8 mouse cellular contexts compared by ENCODE assay signal in the genomic region with DNA sequence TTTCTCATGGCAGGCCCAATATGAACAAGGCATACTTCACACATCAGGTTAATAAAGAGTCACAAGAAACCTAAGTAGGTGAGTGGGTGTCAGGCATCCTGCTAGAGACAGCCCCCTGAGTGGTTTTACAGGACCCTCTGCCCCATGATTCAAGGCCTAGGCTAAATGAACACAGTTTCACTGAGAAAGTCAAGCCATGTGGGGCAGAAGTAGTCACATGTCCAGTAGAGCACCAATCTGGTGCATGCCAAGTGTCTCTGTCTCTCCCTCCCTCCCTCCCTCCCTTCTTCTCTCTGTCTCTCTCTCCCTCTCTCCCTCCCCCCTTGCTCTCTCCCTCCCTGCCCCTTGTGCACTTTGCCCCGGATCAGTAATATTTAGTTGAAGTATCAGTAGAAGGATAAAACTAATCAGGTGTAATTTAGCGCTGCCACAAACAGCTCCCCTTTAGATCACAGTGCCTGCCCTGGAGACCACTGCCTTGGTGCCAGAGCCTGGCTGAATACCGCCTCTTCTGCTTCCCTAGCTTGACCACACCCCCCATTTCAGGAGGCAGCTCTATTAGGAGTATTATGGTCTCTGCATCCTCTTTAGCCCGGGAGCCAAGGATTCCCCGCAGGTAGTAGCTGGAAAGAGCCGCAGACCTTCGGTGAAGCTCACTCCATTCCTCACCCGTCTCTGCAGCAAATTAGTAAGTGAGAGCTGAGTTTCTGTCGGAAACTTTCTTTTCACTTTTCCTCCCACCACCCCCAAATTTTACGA. TPM values are rescaled to one million over a fixed set of nuclear protein-coding genes. Genes with fewer than 3 reads are reported as not detected.
DNase-seq lines count a peak whose midpoint lies in the region; ATAC-seq lines count a peak whose summit lies in the region.

Gene Ets1, plus strand, starts transcription at position 595 of the 759 bp plus-strand sequence.

- ATAC-seq in forebrain, embryonic 15.5 days (replicated peaks): no peak
- no peak for ATAC-seq in hindbrain, embryonic 12.5 days (ENCODE audit: low FRiP score)
- ATAC-seq in limb, embryonic 11.5 days (ENCODE audit: insufficient number of reproducible peaks, low FRiP score, low TSS enrichment, low read depth): peak; percentile 51; the same call in 1 of the 2 replicates
- ATAC-seq in midbrain, embryonic 16.5 days: no peak

- H3K27me3 ChIP-seq in forebrain, embryonic 15.5 days: peaks cover 21% of the 10 kb centered on the region; the same call in 1 of the 2 replicates
- peaks cover 34% of the 10 kb centered on the region for H3K27me3 ChIP-seq in hindbrain, embryonic 12.5 days
- no peaks in the 10 kb centered on the region for H3K27me3 ChIP-seq in limb, embryonic 11.5 days (ENCODE audit: control insufficient read depth, insufficient read depth, low read length)
- peaks cover 12% of the 10 kb centered on the region for H3K27me3 ChIP-seq in midbrain, embryonic 16.5 days (ENCODE audit: control insufficient read depth, insufficient read depth, low read depth, low read length)

- H3K9me3 ChIP-seq in forebrain, embryonic 15.5 days: no peaks in the 10 kb centered on the region
- no peaks in the 10 kb centered on the region for H3K9me3 ChIP-seq in hindbrain, embryonic 12.5 days (replicated peaks)
- H3K9me3 ChIP-seq in limb, embryonic 11.5 days (ENCODE audit: control insufficient read depth, low read length): no peaks in the 10 kb centered on the region
- no peaks in the 10 kb centered on the region for H3K9me3 ChIP-seq in midbrain, embryonic 16.5 days (replicated peaks; ENCODE audit: control insufficient read depth, low read length, poor library complexity, severe bottlenecking)

- H3K27ac ChIP-seq in forebrain, embryonic 15.5 days (replicated peaks): no peak within 1 kb of the TSS
- no peak within 1 kb of the TSS for H3K27ac ChIP-seq in hindbrain, embryonic 12.5 days
- no peak within 1 kb of the TSS for H3K27ac ChIP-seq in limb, embryonic 11.5 days (replicated peaks; ENCODE audit: low read depth, low read length)
- H3K27ac ChIP-seq in midbrain, embryonic 16.5 days (ENCODE audit: low read length): no peak within 1 kb of the TSS

- no peak for DNase-seq in gastrocnemius, postnatal 10 days
- no peak for DNase-seq in gastrocnemius, adult 8-10 months (ENCODE audit: low spot score in 2 of 2)
- DNase-seq in adrenal gland, adult 2 months: no peak
- DNase-seq in limb, embryonic 11.5 days (ENCODE audit: low spot score): peak; percentile 57
- no peak for DNase-seq in spleen, postnatal 4 days (ENCODE audit: low spot score in 2 of 2)

- H3K36me3 ChIP-seq in forebrain, embryonic 15.5 days: no peaks in the 10 kb centered on the region
- H3K36me3 ChIP-seq in hindbrain, embryonic 12.5 days: no peaks in the 10 kb centered on the region
- H3K36me3 ChIP-seq in limb, embryonic 11.5 days (ENCODE audit: control insufficient read depth, insufficient read depth, low read length): no peaks in the 10 kb centered on the region
- H3K36me3 ChIP-seq in midbrain, embryonic 16.5 days (ENCODE audit: control insufficient read depth, insufficient read depth, low read length): no peaks in the 10 kb centered on the region

- H3K4me1 ChIP-seq in forebrain, embryonic 15.5 days: 0 out of 2 replicates have a peak, but pooled peaks cover 3% of the 10 kb centered on the region
- H3K4me1 ChIP-seq in hindbrain, embryonic 12.5 days: peaks cover 7% of the 10 kb centered on the region; the same call in 1 of the 2 replicates
- H3K4me1 ChIP-seq in limb, embryonic 11.5 days (ENCODE audit: control insufficient read depth, insufficient read depth, low read length): 0 out of 2 replicates have a peak, but pooled peaks cover 4% of the 10 kb centered on the region
- peaks cover 4% of the 10 kb centered on the region for H3K4me1 ChIP-seq in midbrain, embryonic 16.5 days (ENCODE audit: control insufficient read depth, insufficient read depth, low read length)

- 1% methylated on average over 10 of the region's 10 CpGs for WGBS in forebrain, embryonic 15.5 days
- 2% methylated on average over 10 of the region's 10 CpGs for WGBS in hindbrain, embryonic 12.5 days
- under 1% methylated on average over 10 of the region's 10 CpGs for WGBS in limb, embryonic 11.5 days
- 2% methylated on average over 10 of the region's 10 CpGs for WGBS in midbrain, embryonic 16.5 days

- no peak within 1 kb of the TSS for H3K4me2 ChIP-seq in forebrain, embryonic 15.5 days (replicated peaks)
- H3K4me2 ChIP-seq in hindbrain, embryonic 12.5 days (replicated peaks): peak within 1 kb of the TSS; percentile 36
- peak within 1 kb of the TSS; percentile 44 for H3K4me2 ChIP-seq in limb, embryonic 11.5 days (ENCODE audit: low read depth, severe bottlenecking)
- H3K4me2 ChIP-seq in midbrain, embryonic 16.5 days (ENCODE audit: low read length): peak within 1 kb of the TSS; percentile 31; the same call in 1 of the 2 replicates

- no peak within 1 kb of the TSS for H3K4me3 ChIP-seq in forebrain, embryonic 15.5 days
- H3K4me3 ChIP-seq in hindbrain, embryonic 12.5 days: no peak within 1 kb of the TSS
- H3K4me3 ChIP-seq in limb, embryonic 11.5 days (ENCODE audit: low read depth, low read length): peak within 1 kb of the TSS; percentile 17; the same call in 1 of the 2 replicates
- no peak within 1 kb of the TSS; the same call in 1 of the 2 replicates for H3K4me3 ChIP-seq in midbrain, embryonic 16.5 days (ENCODE audit: low read depth, low read length)

- H3K9ac ChIP-seq in forebrain, embryonic 15.5 days (replicated peaks): no peak within 1 kb of the TSS
- H3K9ac ChIP-seq in hindbrain, embryonic 12.5 days: no peak within 1 kb of the TSS
- H3K9ac ChIP-seq in limb, embryonic 11.5 days (ENCODE audit: low read length): no peak within 1 kb of the TSS
- H3K9ac ChIP-seq in midbrain, embryonic 16.5 days (ENCODE audit: low read depth, low read length): no peak within 1 kb of the TSS

RNA-seq across cellular contexts. Expression of gene Ets1, which starts in this region (rescaled TPM):
- total RNA-seq in gastrocnemius, postnatal 10 days (2021): 10 to 100 TPM; 36.6 to 47.7 TPM
- 10 to 100 TPM in 1 of 4 experiments, 1 to 10 TPM in 3; 7.8 to 12.6 (median 9.5) TPM for total RNA-seq in gastrocnemius, adult 8-10 months (2022)
- 10 to 100 TPM; 20.8 to 39.6 TPM for total RNA-seq in adrenal gland, adult 2 months (2021)
- polyA plus RNA-seq in adrenal gland, adult 2 months (2012; rRNA removed): 10.7 and 12.8 TPM in 2 replicates
- polyA plus RNA-seq in forebrain, embryonic 15.5 days (2015; fragmentation: Nextera tagmentation; extraction: Ambion mirVana): 18.9 and 20.3 TPM in 2 replicates
- polyA plus RNA-seq in hindbrain, embryonic 12.5 days (2016; fragmentation: Nextera tagmentation; extraction: Ambion mirVana): 35.7 and 38.5 TPM in 2 replicates
- 34.0 and 40.0 TPM in 2 replicates for polyA plus RNA-seq in limb, embryonic 11.5 days (2014; fragmentation: Nextera tagmentation; extraction: Ambion mirVana)
- polyA plus RNA-seq in midbrain, embryonic 16.5 days (2015; fragmentation: Nextera tagmentation; extraction: Ambion mirVana): 17.5 and 19.3 TPM in 2 replicates
